Mouse (Mus musculus) limb, embryonic 11.5 days (tissue): ENCODE measurements around the gene Krtcap2. TPM values are rescaled to one million over a fixed set of nuclear protein-coding genes. Genes with fewer than 3 reads are reported as not detected.
A peak's percentile ranks its signal among the peaks of the same experiment; 100 is the strongest.

Experiments used
- ATAC-seq: fragments of 200-750 bp; cut with Nextera tagmentation; 2 replicates; pipeline ENCODE4 v1.8.0; 2017; ENCODE audit warnings: low read depth; ENCODE audit not compliant: insufficient number of reproducible peaks, low FRiP score, low TSS enrichment
- DNase-seq: peaks from one replicate; pipeline ENCODE4 v3.0.0-alpha.2; 2015; ENCODE audit warnings: low spot score
- H3K27ac ChIP-seq: fragments of 300-500 bp; sonication (generic); replicated peaks from 2 replicates; pipeline ENCODE4 v1.5.1; 2014; ENCODE audit warnings: low read depth, mild to moderate bottlenecking, low read length
- H3K27me3 ChIP-seq: fragments of 300-500 bp; sonication (generic); 2 replicates; pipeline ENCODE4 v1.6.1; 2014; ENCODE audit warnings: mild to moderate bottlenecking, low read length, mixed read lengths; ENCODE audit not compliant: control insufficient read depth, insufficient read depth
- H3K36me3 ChIP-seq: fragments of 300-500 bp; sonication (generic); 2 replicates; pipeline ENCODE4 v1.6.1; 2014; ENCODE audit warnings: mild to moderate bottlenecking, low read length, moderate library complexity, mixed read lengths; ENCODE audit not compliant: control insufficient read depth, insufficient read depth
- H3K4me1 ChIP-seq: fragments of 300-500 bp; sonication (generic); 2 replicates; pipeline ENCODE4 v1.6.1; 2014; ENCODE audit warnings: low read length, mixed read lengths; ENCODE audit not compliant: control insufficient read depth, insufficient read depth
- H3K4me2 ChIP-seq: fragments of 300-500 bp; sonication (generic); 2 replicates; pipeline ENCODE4 v1.6.1; 2014; ENCODE audit warnings: low read depth, mild to moderate bottlenecking, moderate library complexity; ENCODE audit not compliant: severe bottlenecking
- H3K4me3 ChIP-seq: fragments of 300-500 bp; sonication (generic); 2 replicates; pipeline ENCODE4 v1.5.1; 2014; ENCODE audit warnings: low read depth, low read length
- H3K9ac ChIP-seq: fragments of 300-500 bp; sonication (generic); 2 replicates; pipeline ENCODE4 v1.6.1; 2014; ENCODE audit warnings: mild to moderate bottlenecking, low read length
- H3K9me3 ChIP-seq: fragments of 300-500 bp; sonication (generic); 2 replicates; pipeline ENCODE4 v1.6.1; 2016; ENCODE audit warnings: low read length; ENCODE audit not compliant: control insufficient read depth
- WGBS: fragments of 180-500 bp; shearing (Covaris S2); extraction: QIAGEN DNeasy Blood & Tissue Kit; methylation state at CpG from one replicate; pipeline ENCODE4 v1.1.7; 2014; 5-methylcytosine and 5-hydroxymethylcytosine counted together
- polyA plus RNA-seq: library from polyadenylated mRNA; unstranded; fragments of >200 nt; fragmentation: Nextera tagmentation; extraction: Ambion mirVana; gene quantifications from 2 replicates; pipeline ENCODE4 v1.2.1, GENCODE M21; 2014

Gene Krtcap2
- polyA plus RNA-seq, 1 experiment from 2014 or later = 295 TPM

- H3K36me3 ChIP-seq = no peaks in the 10 kb centered on the region
- no peak overlapping the region for H3K27ac ChIP-seq
- H3K4me3 ChIP-seq = no peak overlapping the region
- DNase-seq (no peak), ATAC-seq (no peak)
- 50% methylated on average over 6 of the region's 6 CpGs for WGBS
- peaks cover 7% of the 10 kb centered on the region; the same call in 1 of the 2 replicates for H3K4me1 ChIP-seq
- H3K27me3 ChIP-seq = 0 out of 2 replicates have a peak, but pooled peaks cover 2% of the 10 kb centered on the region
- no peaks in the 10 kb centered on the region for H3K9me3 ChIP-seq
- no peak overlapping the region for H3K4me2 ChIP-seq
- H3K9ac ChIP-seq = no peak overlapping the region
Observed at GRCm38 (mm10) chr3:89232614-89233013, 13.2 kb upstream of the Krtcap2 start.

GRCm38 (mm10) chr3:89233562-89234110, 12.1 kb upstream of the Krtcap2 start:
- H3K4me1 ChIP-seq = peaks cover under 1% of the 10 kb centered on the region; the same call in 1 of the 2 replicates
- H3K9me3 ChIP-seq = no peaks in the 10 kb centered on the region
- H3K4me2 ChIP-seq = no peak overlapping the region
- 85% methylated on average over 14 of the region's 14 CpGs for WGBS
- no peak for DNase-seq
- ATAC-seq = no peak
- H3K27me3 ChIP-seq = 0 out of 2 replicates have a peak, but pooled peaks cover 2% of the 10 kb centered on the region
- no peak overlapping the region for H3K9ac ChIP-seq
- H3K4me3 ChIP-seq = no peak overlapping the region
- no peak overlapping the region for H3K27ac ChIP-seq
- no peaks in the 10 kb centered on the region for H3K36me3 ChIP-seq

- no peak for ATAC-seq
Observed at GRCm38 (mm10) chr3:89236516-89236915, 9.2 kb upstream of the Krtcap2 start.

GRCm38 (mm10) chr3:89237682-89238081, 8.1 kb upstream of the Krtcap2 start:
- Histone ChIP-seq H3K27me3 (no peaks in the 10 kb centered on the region), H3K4me3 (no peak overlapping the region), H3K27ac (no peak overlapping the region), H3K9ac (no peak overlapping the region), H3K9me3 (no peaks in the 10 kb centered on the region), H3K36me3 (no peaks in the 10 kb centered on the region), H3K4me2 (no peak overlapping the region), H3K4me1 (no peaks in the 10 kb centered on the region)
- 95% methylated on average over 21 of the region's 21 CpGs for WGBS
- ATAC-seq (no peak), DNase-seq (no peak)

More at GRCm38 (mm10) chr3:89236516-89236915, 9.2 kb upstream of the Krtcap2 start:
- Histone ChIP-seq H3K4me1 (no peaks in the 10 kb centered on the region), H3K4me2 (no peak overlapping the region), H3K4me3 (no peak overlapping the region), H3K27me3 (no peaks in the 10 kb centered on the region), H3K36me3 (no peaks in the 10 kb centered on the region), H3K27ac (no peak overlapping the region), H3K9ac (no peak overlapping the region), H3K9me3 (no peaks in the 10 kb centered on the region)
- no peak for DNase-seq
- 93% methylated on average over 10 of the region's 10 CpGs for WGBS

- Histone ChIP-seq H3K4me2 (no peak overlapping the region), H3K36me3 (no peaks in the 10 kb centered on the region), H3K9ac (no peak overlapping the region), H3K4me1 (peaks cover under 1% of the 10 kb centered on the region), H3K4me3 (no peak overlapping the region), H3K27me3 (no peaks in the 10 kb centered on the region), H3K27ac (no peak overlapping the region), H3K9me3 (no peaks in the 10 kb centered on the region)
- ATAC-seq (no peak), DNase-seq (no peak)
- 73% methylated on average over 9 of the region's 12 CpGs for WGBS
Observed at GRCm38 (mm10) chr3:89238494-89238893, 7.3 kb upstream of the Krtcap2 start.

GRCm38 (mm10) chr3:89242331-89242895, 3.4 kb upstream of the Krtcap2 start:
- DNase-seq (peak; percentile 70), ATAC-seq (no peak)
- H3K9me3 ChIP-seq = no peaks in the 10 kb centered on the region
- H3K9ac ChIP-seq = no peak overlapping the region
- H3K4me1 ChIP-seq = peaks cover 23% of the 10 kb centered on the region
- WGBS = 79% methylated on average over 9 of the region's 9 CpGs
- no peak overlapping the region for H3K4me2 ChIP-seq
- no peaks in the 10 kb centered on the region for H3K36me3 ChIP-seq
- H3K4me3 ChIP-seq = no peak overlapping the region
- H3K27me3 ChIP-seq = no peaks in the 10 kb centered on the region
- H3K27ac ChIP-seq = no peak overlapping the region

GRCm38 (mm10) chr3:89243609-89244008, 2.2 kb upstream of the Krtcap2 start:
- ATAC-seq (0 out of 2 replicates have a peak, but pooled peaks have one; percentile 10), DNase-seq (peak; percentile 77)
- Histone ChIP-seq H3K9ac (no peak overlapping the region), H3K4me3 (peak overlapping the region; percentile 78), H3K9me3 (no peaks in the 10 kb centered on the region), H3K4me1 (peaks cover 25% of the 10 kb centered on the region), H3K4me2 (peak overlapping the region; percentile 89), H3K27ac (no peak overlapping the region), H3K36me3 (no peaks in the 10 kb centered on the region; the same call in 1 of the 2 replicates), H3K27me3 (no peaks in the 10 kb centered on the region)
- WGBS = 11% methylated on average over 14 of the region's 14 CpGs

GRCm38 (mm10) chr3:89244158-89244981, 1.4 kb upstream of the Krtcap2 start:
- Histone ChIP-seq H3K4me2 (peak overlapping the region; percentile 89), H3K27ac (0 out of 2 replicates have a peak overlapping the region, but pooled peaks have one; percentile 14)

More at GRCm38 (mm10) chr3:89244158-89244981, 1.4 kb upstream of the Krtcap2 start:
- Histone ChIP-seq H3K9me3 (no peaks in the 10 kb centered on the region), H3K4me3 (peak overlapping the region; percentile 78), H3K27me3 (no peaks in the 10 kb centered on the region), H3K4me1 (peaks cover 25% of the 10 kb centered on the region), H3K36me3 (no peaks in the 10 kb centered on the region; the same call in 1 of the 2 replicates), H3K9ac (peak overlapping the region; percentile 57)
- 10% methylated on average over 25 of the region's 25 CpGs for WGBS
- DNase-seq (peak; percentile 38), ATAC-seq (peak; percentile 15; the same call in 1 of the 2 replicates)
